Mouse (Mus musculus): Measurements from ENCODE around the gene Zfp334.
A peak's percentile ranks its signal among the peaks of the same experiment; 100 is the strongest.

Zfp334 gene

DNA sequence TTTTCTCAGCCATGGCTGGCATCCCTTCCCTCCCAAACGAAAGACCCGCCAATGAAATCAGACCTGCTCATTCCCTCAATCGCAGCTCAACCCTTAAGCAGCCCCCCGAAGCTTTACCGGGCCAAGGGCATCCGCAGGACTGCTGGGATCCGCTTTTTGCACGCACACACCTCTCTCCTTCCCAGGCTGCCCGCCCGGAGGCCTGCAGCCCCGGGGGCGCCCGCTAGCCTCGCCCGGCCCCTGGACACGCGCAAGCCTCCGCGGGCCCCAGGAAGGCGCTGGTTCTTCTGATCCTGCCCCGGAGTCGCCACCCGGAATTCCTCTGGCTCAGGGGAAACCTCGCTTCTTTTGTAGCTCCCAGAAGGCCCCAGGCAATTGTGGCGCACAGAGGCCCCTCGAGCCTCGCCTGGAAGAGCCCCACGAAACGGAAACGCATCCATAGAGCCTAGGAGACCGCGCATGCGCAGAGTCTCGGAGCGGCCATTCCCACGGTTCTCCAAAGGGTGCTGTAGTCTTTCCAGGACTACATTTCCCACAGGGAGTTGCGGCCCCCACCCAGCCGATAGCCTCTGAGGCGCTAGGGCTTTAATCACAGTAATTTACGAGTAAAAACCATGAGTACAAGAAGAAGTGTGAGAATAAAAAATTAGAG, at the start of gene Zfp334:
Gene Zfp334, minus strand, starts transcription at position 416 of the 652 bp plus-strand sequence.
- DNase-seq (ENCODE audit: low read depth, low spot score): peak; percentile 65

DNA sequence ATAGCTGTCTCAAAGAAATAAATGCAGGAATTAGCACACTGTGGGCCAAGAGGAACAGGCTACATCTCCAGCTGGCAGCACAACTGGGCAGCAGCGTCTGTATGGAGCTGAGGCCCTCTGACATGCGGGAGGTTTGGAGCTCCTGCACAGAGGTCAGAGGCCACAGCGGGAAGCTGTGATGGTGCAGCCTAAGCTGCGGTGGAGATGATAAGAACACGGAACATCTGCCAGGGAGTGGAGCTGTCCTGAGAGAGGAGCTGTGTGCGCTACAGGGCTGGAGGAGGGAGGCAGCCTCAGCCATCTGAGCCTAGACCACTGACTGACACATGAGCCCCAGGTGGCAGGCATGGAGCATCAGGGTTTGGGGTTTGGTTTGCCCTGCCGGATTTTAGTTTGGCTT, 40.6 kb upstream of the Zfp334 start:
- DNase-seq (ENCODE audit: low read depth, low spot score): no peak

DNA sequence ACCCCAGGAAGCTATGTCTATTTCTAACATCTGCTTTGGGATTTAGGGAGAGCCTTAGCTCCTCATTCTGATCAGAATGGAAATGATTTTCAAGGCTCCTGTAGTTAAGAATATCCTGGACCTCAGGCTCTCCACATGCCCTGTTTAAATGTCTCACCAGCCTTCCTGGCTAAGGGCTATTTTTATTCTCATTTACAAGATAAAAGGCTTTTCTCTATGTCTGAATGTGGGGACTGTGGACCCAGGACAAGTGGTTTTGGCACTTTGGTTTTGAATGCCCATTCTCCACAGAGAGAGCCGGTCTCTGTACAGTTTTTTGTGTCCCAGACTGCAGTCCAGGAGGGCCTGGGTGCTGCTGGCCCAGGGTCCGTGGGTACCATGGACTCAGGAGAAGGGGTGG, 32.1 kb upstream of the Zfp334 start:
- DNase-seq (ENCODE audit: low read depth, low spot score): no peak

DNA sequence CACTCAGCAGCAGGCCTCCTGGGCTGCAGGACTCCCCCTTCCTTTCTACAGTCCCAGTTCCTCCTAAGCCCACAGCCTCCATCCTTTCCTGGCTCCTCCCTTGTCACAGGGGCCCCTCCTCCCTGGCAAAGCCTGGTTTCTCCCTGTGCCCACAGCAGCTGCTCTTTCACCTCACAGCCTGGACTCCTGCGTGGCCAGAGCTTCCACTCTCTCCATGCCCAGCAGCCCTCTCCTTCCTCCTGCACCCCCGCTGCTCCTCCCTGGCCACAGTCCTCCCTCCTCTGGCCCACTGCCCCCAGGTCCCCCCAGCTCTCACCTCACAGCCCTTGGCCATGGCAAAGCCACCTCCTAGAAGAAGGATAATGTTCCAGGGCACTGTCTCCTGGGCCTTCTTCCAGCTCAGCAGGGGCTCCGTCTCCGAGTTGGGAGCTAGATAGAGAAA, 31.6 kb upstream of the Zfp334 start:
- no peak for DNase-seq (ENCODE audit: low read depth, low spot score)

DNA sequence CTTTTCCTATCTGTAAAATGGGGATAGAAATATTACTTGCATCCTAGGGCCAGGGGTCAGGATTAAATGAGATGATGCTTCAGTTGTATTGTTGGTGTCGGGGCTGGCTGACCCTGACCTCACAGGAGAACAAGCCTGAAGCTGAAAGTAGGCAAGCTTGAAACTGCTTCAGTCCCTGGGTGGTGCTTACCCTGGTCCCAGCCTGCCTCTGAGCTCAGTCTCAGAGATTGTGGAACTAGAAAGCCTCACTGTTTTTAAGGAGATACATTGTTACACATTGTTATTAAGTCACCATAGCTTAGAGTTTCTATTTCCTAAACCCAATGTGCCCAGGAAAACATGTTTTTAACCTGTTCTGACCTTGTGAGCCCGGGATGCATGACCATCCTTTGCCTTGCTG, 30.5 kb upstream of the Zfp334 start:
- DNase-seq (ENCODE audit: low read depth, low spot score): no peak

DNA sequence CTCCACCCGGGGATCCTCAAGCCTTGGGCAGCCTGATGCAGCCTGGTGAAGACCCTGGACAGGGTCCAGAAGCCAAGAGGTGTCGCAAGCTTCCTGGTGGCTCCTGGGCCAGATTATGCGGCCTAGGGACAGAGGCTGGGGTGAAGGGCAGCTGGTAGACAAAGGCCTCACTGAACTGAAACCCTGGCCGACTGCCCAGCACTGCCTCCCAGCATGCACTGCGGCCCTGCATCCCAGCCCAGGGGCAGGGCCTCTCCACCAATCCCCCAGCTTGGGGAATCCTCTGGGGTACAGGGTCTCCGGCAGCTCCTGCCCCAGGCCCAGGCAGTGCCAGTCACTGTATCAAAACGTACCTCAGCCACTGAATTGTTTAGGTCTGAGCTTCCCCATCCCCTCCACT, 29.2 kb upstream of the Zfp334 start:
- no peak for DNase-seq (ENCODE audit: low read depth, low spot score)

DNA sequence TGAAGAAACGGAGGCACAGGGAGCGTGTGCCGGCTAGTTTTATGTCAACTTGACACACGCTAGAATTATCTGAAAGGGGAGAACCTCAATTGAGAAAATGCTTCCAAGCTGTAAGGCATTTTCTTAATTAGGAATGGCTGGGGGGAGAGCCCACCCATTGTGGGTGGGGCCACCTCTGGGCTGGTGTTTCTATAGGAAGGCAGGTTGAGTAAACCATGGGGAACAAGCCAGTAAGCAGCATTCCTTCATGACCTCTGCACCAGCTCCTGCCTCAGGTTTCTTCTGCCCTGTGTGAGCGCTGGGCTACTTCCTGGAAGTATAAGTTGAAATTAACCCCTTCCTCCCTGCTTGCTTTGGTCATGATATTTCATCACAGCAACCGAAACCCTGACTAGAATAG, 27.7 kb upstream of the Zfp334 start:
- DNase-seq (ENCODE audit: low read depth, low spot score): no peak

DNA sequence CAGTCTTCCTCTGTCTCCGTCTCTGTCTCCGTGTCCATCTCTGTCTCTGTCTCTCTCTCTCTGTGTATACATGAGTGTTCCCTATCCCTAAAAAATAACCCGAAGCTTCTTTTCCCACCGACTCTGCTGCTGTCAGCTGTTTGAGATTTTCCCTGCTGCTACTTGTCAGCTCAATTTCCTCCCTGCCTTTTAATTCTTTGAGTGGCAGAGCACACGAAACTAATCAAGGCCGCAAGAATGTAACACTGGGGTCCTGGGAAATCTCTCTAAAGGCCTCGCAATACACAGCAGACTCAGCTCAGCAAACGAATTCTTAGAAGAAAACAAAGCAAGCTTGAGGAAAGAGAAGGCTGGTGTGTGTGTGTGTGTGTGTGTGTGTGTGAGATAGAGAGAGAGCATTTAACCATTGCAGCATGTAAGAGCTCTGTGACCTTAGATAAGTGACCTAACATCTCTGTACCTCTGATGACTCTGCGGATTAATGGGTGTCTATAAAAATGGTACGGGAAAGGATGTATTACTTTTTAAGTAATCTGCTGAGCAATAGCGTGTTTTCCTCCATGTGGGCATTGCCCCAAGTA, 27.2 kb upstream of the Zfp334 start:
- DNase-seq (ENCODE audit: low read depth, low spot score): no peak

DNA sequence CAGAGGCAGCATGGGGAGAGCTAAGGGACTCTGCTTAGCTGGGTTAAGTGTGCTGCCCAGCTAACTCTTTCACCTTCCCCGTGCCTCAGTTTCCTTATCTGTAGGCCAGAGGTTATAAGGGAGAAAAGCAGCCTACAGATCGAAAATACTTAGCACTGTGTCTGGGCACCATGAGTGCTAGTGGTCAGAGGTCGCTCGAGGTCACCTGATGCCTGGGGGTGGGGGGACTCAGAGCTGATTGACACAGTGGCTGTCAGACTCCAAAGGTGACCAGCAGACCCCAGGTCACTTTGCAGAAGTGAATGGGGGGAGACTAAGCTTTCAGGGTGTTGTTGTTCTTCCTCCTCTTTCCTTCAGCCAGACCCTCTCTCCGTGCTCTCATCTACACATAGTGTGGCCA, 26.3 kb upstream of the Zfp334 start:
- no peak for DNase-seq (ENCODE audit: low read depth, low spot score)

DNA sequence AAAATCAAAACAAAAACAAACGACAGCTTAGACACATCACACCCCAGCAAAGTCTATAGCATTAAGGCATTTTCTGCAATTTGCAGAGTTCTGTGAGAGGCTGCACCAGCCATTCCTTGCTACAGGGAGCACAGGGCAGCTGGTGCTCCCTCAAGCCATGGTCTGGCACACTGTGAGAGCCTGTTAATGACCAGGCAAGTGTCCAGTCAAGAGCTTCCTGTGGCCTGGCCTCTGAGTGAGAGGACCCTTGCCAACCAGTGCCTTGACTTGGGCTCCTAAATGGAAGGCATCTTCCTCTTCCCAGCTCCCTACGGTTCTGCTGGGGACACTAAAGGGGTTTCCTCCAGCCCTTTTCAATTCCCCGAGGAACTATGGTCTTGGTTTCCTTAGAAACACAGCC, 25.8 kb upstream of the Zfp334 start:
- DNase-seq (ENCODE audit: low read depth, low spot score): no peak

DNA sequence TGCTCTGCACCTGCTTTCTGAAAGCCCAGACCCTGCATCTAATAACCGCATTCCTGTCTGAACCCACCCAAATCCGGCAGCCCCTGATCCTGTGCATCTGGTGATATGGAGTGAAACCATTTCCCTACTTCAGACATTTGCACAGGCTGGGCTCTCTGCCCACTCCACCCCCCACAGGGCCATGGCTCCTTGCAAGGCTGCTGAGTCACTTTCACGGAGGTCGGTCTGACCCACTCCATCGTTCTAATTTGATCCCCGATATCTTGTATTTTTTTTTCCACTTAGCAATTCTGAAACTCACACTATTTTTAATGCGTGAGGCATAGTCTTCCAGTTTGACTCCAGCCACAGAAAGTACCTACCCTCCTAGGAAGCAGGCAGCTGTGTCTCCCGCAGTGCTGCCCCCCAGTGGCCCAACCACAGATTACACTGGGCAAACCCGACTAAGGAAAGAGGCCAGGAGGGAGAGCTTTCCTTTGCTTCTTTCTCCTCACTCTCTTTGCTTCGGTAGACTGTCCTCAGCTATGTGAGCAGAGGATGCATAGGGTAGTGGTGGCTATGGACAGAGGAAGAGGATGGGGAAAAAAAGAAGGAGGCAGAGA, 19.7 kb upstream of the Zfp334 start:
- DNase-seq (ENCODE audit: low read depth, low spot score): no peak

DNA sequence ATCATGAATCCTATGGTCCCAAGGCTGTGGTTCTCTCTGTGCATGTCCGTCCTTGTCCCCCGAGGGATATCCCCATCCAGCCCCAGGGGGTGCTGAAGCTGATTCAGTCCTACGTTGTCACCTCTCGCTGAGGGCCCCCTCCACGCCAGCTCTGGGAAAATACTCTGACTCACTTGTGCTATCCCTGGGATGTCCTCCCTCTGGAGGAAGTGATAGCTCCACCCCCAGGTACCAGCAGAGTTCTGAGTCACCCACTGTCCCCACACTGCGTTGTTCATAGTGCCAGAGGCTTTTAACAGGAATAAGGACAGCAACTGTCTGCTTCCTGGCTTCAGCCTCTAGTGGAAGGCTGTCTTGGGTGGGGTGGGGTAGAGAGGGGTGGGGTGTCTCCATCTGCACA, 17.3 kb upstream of the Zfp334 start:
- no peak for DNase-seq (ENCODE audit: low read depth, low spot score)

DNA sequence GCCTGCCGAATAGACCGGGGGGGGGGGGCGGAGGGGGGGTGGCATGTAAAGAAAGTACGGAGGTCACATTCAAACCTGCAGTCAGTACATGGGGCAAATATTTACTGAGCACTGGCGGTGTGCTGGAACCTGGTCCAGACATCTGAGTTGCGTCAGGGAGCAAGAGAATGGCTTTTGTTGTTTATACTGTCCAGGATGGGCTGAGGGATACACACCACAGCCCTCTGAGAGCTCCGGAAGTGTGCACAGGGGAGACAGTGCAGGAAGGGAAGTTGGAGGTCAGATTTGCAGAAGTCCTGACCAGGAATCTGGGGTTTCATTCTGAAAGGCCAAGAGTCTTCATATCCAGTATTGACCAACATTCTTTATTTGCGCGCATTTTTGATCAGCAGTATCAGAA, 16.9 kb upstream of the Zfp334 start:
- no peak for DNase-seq (ENCODE audit: low read depth, low spot score)

DNA sequence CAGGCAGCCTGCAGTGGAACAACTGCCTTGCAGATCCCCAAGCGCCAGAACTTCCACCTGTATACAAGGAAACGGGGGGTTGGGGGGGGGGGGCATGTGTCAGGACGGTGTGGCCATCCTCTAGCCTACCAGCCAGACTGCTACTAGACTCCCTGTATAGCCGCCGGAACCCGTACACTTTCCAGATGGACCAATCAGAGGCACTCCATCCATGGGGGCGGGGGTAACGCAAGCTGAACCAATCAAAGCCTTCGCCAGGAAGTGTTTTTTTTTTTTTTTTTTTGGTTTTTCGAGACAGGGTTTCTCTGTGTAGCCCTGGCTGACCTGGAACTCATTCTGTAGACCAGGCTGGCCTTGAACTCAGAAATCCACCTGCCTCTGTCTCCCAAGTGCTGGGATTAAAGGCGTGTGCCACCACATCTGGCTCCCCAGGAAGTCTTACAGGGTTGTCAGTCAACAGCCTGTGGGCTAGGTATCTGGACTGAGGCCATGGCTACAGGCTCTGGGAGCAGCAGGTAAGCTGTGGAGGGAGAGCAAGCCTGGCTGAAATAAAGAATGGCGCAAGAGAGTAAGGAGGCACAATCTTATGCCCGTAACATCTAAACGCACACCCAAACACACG, 10.2 kb upstream of the Zfp334 start:
- DNase-seq (ENCODE audit: low read depth, low spot score): no peak

DNA sequence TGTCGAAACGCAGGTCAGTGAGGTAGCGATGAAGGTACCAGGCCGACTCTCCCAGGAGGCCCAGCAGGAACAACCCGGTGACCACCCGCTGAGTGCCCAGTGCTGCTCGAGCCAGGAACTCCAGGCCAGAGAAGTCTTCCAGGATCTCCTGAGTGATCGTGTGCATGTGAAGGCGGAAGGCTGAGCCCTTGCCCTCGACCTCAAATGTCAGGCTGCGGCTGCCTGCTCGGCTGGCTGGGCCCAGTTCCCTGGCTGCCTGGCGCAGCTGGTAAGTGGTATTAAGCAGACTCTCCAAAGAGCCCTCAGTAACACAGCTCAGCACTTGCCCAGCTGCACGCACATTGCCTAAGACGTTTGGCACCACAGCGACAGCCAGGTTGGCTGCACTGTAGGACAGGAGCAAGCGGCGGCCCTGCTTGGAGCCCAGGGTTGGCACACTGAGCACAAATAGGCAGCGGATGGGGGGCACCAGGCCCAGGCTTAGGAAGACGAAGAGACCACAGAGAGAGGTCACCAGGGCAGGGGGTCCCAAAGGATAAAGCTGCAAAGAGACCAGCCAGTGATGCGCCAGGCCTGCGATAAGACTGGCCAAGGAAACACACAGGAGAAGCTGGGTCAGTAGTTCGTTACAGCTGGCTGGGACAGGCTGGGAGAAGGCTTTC, 9.6 kb upstream of the Zfp334 start:
- DNase-seq (ENCODE audit: low read depth, low spot score): no peak

DNA sequence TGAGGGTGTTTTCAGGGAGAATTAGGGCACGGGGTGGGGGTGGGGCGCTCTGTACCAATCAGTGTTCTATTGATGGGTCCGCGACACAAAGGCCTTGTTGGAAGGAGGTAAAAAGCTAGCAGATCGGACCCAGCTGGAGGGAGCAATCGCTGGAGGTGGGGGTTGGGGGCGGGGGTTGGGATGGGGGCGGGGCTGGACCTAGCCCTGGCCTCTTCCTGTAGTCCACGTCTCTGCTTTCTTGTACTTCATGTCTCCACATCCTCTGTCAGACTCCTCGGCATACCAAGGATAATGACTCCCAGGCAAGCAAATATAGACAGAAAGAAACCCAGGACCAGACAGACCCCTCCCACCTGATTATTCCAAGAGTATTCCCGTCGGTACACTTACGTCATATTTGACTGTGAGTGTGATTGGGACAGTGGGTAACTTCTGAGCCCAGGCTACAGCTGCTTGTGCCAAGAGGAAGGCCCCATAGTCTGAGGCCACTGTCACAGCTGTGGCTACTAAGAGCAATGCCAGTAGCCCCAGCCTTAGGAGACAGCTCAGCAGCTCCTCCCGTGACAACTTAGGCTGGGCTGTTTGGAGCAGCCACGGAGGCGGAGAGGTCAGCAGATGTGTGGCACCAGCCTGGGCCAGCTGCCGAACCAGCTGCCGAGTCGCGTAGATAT, 8.9 kb upstream of the Zfp334 start:
- no peak for DNase-seq (ENCODE audit: low read depth, low spot score)

DNA sequence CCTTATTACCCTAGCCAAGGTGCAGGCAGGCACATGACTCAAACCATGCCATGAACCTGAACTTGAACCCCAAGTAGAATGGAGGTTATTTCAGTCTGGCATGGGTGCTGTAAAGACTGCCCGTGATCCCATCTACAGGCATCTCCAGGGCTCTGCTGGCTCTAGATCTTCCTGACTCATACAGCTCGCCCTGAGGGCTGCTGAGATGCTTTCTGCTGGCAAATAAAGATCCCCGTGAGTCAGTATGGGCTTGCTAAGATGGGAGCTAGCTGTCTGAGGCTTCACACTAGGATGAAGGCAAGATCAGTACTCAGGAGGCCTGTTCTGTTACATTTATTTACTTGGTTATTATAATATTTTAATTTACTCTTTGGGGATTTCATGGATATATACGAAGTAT, 4.1 kb upstream of the Zfp334 start:
- no peak for DNase-seq (ENCODE audit: low read depth, low spot score)

DNA sequence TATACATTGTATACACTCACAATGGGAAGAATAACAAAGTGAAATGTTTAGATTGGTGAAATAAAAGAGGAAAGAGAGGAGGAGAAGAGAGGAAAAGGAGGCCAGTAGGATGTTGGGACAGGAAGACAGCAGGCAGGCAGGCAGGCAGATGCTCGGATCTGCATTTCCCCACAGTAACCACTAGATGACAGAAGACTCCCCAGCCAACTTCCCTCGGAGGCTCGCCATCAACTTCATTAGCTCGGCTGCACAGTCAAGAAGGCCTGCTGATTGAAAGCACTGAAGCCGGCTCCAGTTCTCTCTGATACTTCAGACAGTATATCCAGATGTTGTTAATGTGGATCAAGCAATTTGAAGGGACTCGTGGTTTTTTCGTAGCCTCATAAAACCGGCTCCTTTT, 3.5 kb upstream of the Zfp334 start:
- DNase-seq (ENCODE audit: low read depth, low spot score): no peak

DNA sequence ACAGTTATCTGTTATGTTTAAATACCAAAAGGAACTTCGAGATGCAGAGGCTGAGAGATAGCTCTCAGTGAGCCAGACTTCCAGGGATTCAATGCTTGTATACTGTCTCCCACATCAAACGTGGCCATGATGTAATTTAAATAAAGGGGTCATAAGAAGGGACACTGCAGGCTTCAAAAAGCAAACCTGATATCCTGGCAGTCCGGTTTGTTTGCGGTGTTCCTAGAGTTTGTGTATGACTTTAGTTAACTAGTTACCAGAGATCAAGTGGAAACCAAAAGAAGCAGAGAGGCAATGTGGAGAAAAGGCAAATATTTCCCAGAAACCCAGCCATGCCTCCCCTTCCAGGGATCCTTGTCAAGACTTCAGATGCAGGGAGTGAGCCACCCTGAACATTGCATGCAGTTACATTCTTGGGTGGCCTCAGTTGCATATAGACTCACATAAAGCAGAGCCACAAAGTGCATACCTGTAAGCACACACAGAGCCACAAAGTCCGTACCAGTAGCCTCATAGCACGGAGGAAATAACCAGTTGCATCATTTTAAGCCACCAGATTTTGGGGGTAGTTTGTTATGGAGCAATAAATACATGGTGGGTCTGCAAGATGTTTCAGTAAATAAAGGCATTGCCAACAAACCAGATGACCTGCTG, 1.4 kb upstream of the Zfp334 start:
- DNase-seq (ENCODE audit: low read depth, low spot score): no peak

DNA sequence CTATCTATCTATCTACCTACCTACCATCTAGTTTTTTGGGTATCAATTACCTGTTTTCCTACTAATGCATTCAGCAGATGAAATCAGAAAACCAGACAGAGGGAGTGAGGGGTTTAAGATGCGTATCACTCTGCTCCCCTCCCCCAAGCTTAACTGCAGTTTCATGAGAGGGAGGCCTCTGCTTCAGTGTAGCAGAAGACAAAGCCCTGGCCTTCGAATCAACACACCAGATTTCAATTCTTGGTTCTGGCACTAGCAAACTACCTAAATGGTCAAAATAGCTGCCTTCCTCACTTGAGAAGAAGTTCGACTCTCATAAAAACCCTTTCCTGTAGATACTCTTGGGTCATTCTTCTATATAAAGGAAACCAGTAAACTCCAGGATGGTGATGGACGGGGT, 689 bp downstream of the Zfp334 start:
- no peak for DNase-seq (ENCODE audit: low read depth, low spot score)

DNA sequence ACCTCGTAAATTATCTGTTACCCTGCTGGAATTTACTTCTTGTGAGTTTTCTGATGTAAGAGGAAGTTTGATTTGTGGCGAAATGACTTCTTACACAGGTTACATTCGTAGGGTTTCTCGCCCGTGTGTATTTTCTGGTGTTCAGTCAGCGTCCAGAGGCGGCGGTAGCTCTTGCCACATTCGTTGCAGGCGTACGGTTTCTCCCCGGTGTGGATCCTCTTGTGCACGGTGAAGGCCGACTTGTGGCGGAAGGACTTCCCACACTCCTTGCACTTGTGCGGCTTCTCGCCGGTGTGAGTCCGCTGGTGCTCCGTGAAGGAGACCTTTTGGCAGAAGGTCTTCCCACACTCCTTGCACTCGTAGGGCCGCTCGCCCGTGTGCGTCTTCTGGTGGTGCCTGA, 8.0 kb downstream of the Zfp334 start:
- no peak for DNase-seq (ENCODE audit: low read depth, low spot score)
